Mouse (Mus musculus) adrenal gland (tissue): ENCODE data around the gene Nudt10.
"Not testable (repeated sequence)": the region's sequence is repeated elsewhere in the genome, so short reads cannot be mapped to it uniquely, and the experiment has no call there.

Experiments
- intact Hi-C: fragments of 180-260 bp; cut with DNase I; formaldehyde crosslinking; loops from one replicate; pipeline ENCODE4 v1.15.1; 2025
- long read RNA-seq, 2 experiments: library from polyadenylated mRNA; unstranded; transcript quantifications; one replicate each; pipeline ENCODE4 v2.0.0; 2020; ENCODE audit warnings: borderline replicate concordance in 1 of 2; ENCODE audit not compliant: insufficient replicate concordance in 1 of 2

Gene Nudt10
- long read RNA-seq, experiment 1, partial matches to known transcripts: 0 of 3 reads
- long read RNA-seq, experiment 1, other reads (novel, unspliced or antisense): 2 of 3 reads
- long read RNA-seq, experiment 2: 0 reads

DNA sequence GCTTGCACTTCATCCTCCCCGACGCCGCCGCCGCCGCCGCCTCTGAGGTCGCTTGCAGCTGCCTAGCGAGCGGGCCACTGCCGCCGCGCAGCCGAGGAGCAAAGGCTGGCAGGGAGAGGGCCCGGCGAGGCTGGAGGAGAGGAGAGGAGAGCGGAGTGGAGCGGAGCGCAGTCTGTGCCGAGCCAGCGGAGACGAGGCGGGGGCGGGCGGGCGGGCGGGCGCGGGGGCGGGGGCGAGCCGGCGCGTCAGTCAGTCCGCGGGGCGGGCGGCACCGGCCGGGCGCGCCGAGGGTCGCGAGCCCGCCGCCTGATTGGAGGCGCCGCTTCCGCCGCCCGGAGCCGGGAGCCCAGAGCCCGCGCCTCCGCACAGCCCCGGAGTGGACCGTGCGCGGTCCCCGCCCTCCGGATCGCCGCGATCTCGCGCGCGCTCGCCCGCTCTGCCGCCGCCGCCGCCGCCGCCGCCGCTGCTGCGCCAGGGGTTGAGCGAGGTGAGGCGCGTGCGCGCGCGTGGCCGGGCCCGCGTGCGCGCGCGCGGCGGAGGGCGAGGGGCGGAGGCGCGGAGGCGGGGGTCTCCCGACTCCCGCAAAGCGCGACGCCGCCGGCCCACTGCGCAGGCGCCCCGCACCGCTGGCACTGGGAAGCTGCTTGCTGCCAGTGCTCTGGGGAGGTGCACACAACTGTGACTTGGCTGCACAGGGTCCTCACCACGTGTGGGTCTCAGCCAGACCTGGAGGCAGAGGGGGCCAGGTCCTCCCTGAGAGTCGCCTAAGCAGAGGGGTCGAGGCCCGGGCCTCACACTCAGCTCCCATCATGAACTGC, at the start of gene Nudt10:
TSS of gene Nudt10 (minus strand) at position 193 of the 818 bp plus-strand sequence.
- intact Hi-C loops: not testable (repeated sequence)

DNA sequence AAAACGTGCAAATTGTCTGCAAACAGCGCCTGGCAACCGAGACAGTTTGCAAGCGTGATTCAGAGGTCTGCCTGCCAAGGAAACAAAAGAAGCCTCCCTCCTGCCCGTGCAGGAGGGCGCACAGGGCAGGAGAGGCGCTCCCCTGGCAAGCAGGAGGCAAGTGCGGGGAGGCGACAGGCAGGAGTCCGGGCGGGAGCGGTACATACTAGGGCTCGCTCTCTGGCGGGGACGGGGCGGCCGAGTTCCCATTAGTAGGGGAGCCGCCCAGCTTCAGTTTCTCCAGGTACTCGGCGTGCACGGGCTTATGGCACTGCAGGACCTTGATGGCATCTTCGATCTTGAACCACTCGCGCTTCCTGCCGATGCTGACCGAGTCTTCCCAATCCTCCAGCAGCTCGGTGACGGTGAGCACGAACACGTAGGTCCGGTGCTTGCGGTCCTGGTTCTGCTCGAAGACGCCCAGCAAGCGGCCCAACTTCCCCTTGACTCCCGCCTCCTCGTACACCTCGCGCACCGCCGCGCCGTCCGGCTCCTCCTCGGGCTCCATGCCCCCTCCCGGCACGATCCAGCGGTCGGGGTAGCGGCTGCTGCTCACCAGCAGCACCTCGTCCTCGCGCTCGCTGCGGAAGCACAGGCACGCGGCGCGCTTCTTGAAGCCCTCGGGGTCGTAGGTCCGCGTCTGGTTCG, 536 bp downstream of the Nudt10 start:
- intact Hi-C loops: not testable (repeated sequence)

DNA sequence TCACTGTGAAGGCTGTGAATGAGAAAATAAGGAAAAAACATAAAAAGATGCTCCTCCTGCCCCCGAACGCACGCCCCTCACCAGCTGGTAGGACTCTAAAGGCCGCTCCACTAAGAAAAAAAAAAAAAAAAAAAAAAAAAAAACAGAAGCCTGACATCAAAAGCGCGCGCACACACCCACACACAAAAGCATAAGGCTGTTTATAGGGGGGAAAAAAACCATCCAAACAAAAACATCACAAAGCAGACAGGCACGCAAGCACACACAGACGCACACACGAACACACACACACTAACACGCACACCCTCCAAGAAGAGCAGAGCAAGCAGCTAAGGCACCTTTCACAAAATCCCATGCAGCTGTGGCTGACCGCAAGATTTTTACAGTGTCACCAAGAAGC, 1.1 kb downstream of the Nudt10 start:
- intact Hi-C loops: no loop called here
